Mouse (Mus musculus) left cerebral cortex, adult 8-10 months (tissue): ENCODE results near the gene Sgo2a. TPM values are rescaled to one million over a fixed set of nuclear protein-coding genes. Genes with fewer than 3 reads are reported as not detected.

Experiments used
- total RNA-seq, 4 experiments: library from RNA; stranded (reverse); gene quantifications; 2 replicates each; pipeline ENCODE4 v1.2.4; 2022

Sgo2a gene
- total RNA-seq, 4 experiments from 2014 or later = 0.42 to 0.76 (median 0.55) TPM

Other genes with a start within 250 kb of the Sgo2a start
- gene Spats2l, start 221.8 kb upstream of the Sgo2a start, total RNA-seq = 10 to 100 TPM; 35.5 to 41.7 (median 39.2) TPM
- gene Kctd18, start 23.0 kb downstream of the Sgo2a start, total RNA-seq = 10 to 100 TPM; 17.6 to 20.3 (median 19.8) TPM
- 1 to 10 TPM; 3.9 to 4.9 (median 4.6) TPM for gene Aox1, start 34.0 kb downstream of the Sgo2a start, total RNA-seq
- 1 to 10 TPM; 3.3 to 4.1 (median 3.9) TPM for gene Aox3, start 117.2 kb downstream of the Sgo2a start, total RNA-seq
- 1 to 10 TPM; 3.0 to 4.0 (median 3.4) TPM for gene Aox4, start 214.4 kb downstream of the Sgo2a start, total RNA-seq